Mouse (Mus musculus) liver, postnatal 0 days (tissue): ENCODE results near the gene Olfr1342.

Experiments
- CTCF ChIP-seq: sonication (generic); IDR thresholded peaks from 2 replicates; pipeline ENCODE4 v1.5.1; 2016; ENCODE audit warnings: antibody characterized with exemption, low read depth
- EP300 ChIP-seq: IDR thresholded peaks from 2 replicates; pipeline ENCODE4 v1.6.1; 2016; ENCODE audit warnings: antibody characterized with exemption, low read depth, mild to moderate bottlenecking

DNA sequence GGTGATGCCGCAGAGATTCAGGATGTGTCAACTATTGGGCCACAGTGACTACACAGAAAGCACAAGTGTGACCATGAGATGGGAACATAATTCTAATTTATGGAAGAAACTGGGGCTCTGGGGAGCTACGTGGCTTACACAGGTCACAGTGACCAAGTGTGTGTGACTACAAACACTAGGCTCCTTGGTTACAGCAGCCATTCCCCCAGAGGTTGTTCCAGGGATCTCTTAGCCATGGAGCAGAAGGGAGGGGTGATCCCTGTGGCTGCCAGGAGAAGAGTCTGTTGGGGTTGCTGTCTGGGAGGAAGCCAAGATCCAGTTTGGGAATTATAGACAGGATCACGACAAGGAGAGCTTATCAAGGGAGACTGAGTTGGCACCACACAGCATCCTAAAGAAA is 10.7 kb upstream of the Olfr1342 start, which contains the start of gene Olfr1341:
- TF ChIP-seq CTCF, result no peak
- no peak for TF ChIP-seq EP300
